Mouse (Mus musculus) kidney, adult 2 months (tissue): ENCODE data around the gene Trabd2b.

Experiments used
- CTCF ChIP-seq: fragments of 200-500 bp; conservative IDR thresholded peaks from 2 replicates; pipeline ENCODE4 v1.5.1; 2011; ENCODE audit warnings: low read depth, mild to moderate bottlenecking, control low read depth, low read length, moderate library complexity, mixed read lengths; ENCODE audit not compliant: insufficient read depth, insufficient read length
- POLR2A ChIP-seq: fragments of 200-500 bp; IDR thresholded peaks from one replicate; pipeline ENCODE4 v1.6.1; 2011; ENCODE audit warnings: low read depth, low read length, control low read depth

- no peak for TF ChIP-seq CTCF
- no peak for TF ChIP-seq POLR2A
Measured at GRCm38 (mm10) chr4:114612827-114613226, 206.3 kb downstream of the Trabd2b start.
